Mouse (Mus musculus) liver, adult (tissue): ENCODE results near the gene Bbs9.

ENCODE experiments used
- GATA4 ChIP-seq: IDR thresholded peaks from 2 replicates; pipeline ENCODE4 v1.6.1; 2014; ENCODE audit warnings: mild to moderate bottlenecking, low read length; ENCODE audit not compliant: insufficient replicate concordance

The Bbs9 gene

GRCm38 (mm10) chr9:22626014-22626413 is 150.5 kb downstream of the Bbs9 start:
- no peak for TF ChIP-seq GATA4

GRCm38 (mm10) chr9:22627912-22628311 is 152.4 kb downstream of the Bbs9 start:
- no peak for TF ChIP-seq GATA4

DNA sequence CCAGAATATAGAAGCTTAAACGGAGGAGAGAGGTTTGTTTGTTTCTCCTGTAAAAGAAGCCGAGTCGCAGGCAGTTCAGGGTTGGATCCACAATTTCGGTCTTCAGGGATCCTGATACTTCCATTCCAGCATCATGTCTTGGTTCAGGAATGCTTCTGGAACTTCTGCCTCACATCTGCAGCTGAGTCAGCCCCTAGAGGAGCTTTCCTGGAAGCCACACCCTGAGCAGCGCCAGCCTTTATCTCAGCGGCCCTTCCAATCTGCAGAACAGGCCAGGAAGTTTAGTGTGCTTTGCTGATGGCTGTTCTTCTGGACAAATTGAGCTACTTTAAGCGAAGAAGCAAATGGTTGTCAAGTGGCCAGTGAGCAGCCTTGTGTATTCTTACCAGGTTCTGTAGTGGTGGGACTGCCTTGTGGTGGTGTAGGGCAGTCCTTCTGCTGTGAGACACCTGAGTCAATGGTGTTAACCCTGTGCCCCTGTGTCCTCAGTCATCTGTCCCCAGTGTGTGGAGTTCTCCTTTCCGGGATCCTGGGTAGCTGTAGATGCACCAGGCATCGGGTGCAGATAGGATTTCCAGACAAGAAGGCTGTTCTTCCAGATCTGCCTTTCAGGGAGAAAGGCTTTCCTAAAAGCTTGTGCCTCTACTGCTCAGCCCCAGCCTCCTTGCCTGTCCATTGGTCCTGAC is 157.4 kb downstream of the Bbs9 start:
- TF ChIP-seq GATA4 = peak; percentile 37; the same call in 1 of the 2 replicates

DNA sequence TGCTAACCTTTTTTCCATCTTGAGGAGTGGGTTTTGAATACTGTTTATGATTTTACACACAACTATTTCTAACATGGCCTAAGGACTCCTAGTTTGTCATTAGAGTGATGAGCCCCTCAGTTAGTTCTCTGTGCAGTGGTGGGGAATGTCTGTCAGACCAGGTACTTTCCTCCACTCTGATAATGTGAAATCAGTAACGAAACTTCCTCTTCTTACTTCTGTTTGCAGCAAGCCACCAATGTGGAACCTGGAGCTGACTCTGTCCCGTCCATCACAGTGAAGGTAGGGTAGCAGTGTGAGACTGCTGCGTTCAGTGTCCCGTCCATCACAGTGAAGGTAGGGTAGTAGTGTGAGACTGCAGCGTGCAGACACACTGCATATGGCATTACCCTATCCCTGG is 163.0 kb downstream of the Bbs9 start:
- TF ChIP-seq GATA4 = no peak

DNA sequence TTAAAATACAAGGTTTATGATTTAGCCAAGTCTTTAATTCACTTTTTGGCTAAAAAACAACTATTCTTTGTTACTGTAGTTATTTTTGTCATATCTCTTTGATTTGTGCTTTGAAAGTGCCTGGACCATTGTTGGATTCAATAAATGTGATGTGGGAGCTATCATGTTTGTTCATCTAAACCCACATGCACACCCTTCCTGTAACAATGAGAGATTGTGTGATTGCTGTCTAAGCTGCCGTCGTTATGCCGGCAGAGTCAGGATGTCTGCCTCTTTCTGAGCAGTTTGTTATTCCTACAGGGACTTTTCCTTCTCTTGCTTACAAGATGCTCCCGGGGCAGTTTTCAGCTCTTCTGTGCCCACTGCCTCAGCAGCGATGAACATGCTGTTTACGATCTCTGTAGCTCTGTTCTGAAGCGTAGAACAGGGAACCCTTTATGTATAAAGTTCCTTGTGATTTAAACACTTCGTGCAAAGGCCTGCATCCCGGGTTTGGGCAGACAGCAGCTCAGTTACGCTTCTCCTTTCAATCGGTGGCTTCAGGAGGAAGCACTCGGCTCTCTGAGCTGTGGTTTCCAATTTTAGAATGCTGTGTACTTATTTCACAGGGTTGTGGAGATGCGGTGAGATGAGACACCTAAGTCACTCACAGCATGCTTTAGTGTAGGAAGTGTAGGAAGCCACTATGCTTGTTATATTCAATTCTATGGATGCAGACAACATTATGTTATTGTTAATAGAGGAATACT is 165.3 kb downstream of the Bbs9 start:
- TF ChIP-seq GATA4 = no peak

- no peak for TF ChIP-seq GATA4
Measured at GRCm38 (mm10) chr9:22645844-22646390, 170.4 kb downstream of the Bbs9 start.

DNA sequence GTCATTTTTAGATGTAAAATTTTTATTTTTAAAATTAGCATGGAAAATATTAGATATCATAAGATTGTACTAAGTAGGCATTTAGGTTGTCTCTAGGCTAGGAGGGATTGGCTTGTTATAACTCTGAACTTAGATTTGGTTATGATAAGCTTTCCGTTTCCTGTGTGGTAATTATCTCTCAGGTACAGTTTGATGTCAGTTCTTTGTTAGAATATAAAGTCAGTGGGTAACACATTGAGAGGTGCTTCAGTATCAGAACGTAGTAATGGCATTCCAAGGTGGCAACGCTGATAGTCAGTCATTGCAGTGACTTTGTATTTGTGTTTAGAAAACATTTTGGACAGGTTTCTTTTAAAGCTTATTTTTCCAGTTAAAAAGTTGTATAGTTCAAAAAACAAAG is 170.9 kb downstream of the Bbs9 start:
- no peak for TF ChIP-seq GATA4

DNA sequence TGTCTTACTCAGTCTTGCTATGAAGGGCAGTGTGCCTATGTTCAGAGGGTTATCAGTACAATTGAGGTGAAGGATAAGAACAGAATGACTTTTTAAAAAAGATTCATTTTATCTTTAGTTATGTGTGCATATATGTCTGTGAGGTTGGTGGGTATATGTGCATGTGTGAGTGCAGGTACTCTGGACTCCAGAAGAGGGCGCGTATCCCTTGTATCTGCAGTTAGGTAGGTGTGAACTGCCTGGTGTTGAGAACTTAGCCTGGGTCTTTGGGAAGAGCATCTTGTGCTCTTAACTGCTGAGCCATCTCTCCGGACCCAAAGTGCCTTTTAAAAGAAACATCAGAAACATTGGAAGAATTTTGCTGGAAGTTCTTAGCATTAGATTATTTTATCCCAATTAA is 172.6 kb downstream of the Bbs9 start:
- TF ChIP-seq GATA4 = no peak

DNA sequence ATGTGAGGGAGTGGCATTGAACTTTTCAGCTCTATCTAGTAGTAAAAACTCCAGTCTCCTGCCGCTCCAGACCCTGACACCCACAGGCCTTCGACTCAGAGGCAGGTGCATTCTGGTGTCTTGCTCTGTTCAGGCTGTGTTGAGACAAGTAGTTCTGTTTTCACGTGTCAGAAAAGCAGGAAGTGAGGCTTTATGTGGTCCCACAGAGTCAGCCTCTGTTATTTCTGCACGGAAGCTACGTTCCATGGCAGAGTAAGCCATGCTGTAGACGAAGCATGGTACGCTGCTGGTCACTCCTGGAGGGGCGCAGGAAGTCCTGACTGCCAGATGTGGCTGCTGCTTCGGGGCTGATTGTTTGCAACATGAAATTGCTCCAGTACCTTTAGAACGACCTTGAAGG is 174.1 kb downstream of the Bbs9 start:
- TF ChIP-seq GATA4 = no peak

GRCm38 (mm10) chr9:22650781-22651180 is 175.3 kb downstream of the Bbs9 start:
- no peak for TF ChIP-seq GATA4

- no peak for TF ChIP-seq GATA4
Measured at GRCm38 (mm10) chr9:22651619-22652018, 176.1 kb downstream of the Bbs9 start.

DNA sequence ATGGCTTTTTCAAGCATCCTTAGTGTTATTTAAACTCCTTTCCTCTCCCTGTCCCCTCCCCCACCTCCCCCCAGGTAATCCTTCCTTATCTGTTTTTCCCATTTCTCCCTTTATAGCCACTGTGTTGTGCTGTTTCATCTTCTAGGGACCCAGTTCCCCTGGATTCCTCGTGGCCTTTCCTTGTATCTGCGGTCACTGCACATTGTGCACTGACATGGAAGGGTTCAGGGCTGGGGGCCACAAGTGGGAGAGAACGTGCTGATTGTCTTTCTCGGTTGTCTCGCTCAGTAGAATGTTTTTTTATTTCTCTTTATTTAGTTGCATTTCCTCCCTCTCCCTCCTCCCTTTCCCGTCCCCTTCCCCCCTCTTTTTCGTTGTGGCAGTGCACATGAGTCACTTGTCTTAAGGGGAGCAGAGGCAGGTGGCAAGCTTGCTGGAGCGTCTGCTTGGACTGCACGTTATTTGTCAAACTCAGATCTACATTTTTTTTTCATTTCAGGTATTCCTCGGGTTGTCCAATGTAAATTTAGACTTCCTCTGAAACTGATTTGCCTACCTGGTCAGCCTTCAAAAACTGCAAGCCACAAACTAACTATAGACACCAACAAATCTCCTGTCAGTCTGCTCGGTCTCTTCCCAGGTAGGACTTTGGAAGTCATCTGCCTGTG is 179.3 kb downstream of the Bbs9 start:
- TF ChIP-seq GATA4 = no peak

DNA sequence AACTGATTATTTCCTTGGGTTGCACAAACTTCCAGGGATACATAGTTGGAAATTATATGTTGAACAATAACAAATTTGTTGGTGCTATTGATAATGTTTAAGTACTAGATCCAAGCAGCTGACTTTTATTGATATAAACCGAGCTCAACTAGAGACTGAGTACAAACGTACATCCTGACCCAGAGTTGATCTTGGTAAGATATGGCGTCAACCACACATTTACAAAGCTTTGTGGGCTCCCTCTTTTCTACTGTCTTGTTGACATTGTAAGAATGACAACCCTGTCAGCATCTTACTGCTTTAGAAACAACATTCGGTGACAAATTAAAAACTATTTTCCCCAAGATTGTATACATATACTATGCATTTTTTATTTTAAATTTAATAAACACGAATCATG is 181.7 kb downstream of the Bbs9 start:
- TF ChIP-seq GATA4 = no peak

GRCm38 (mm10) chr9:22665155-22665554 is 189.6 kb downstream of the Bbs9 start:
- TF ChIP-seq GATA4 = no peak

DNA sequence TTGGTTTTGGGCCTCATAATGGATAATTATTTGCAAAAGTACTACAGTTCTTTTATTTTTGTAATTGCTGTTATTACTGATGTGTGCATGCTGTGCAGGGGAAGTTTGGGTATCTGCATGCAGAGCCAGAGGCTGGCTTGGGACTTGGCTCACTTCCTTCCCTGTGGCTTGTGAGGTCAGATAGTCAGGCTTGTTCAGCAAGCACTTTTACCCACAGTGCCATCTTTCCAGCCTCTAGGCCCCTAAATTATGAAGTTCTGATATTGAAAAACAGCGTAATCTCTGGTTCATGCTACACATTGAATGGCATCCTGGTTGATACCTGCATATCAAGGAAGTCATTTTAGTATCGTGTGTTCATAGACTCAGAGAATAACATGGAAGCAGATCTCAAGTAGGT is 197.4 kb downstream of the Bbs9 start:
- no peak for TF ChIP-seq GATA4

- no peak for TF ChIP-seq GATA4
Measured at GRCm38 (mm10) chr9:22677132-22677829, 201.8 kb downstream of the Bbs9 start.

DNA sequence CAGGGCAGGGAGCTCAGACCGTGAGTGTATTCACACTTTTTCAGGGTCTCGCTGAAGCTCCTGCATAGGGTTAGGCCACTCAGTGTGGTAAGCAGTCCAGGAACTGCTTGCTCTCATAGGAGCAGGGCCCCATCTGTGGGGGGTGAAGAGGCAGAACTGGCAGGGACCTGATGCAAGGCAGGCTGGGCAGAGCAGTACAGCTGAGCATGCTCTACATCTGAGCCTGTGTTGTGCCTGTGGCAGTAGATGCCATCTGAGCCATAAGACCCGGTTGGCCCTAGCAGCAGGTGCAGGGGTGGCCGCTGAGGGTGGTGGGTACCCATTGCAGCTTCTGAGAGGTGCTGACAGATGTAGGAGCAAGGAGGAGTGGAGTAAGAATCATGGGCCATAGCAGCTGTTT is 202.5 kb downstream of the Bbs9 start:
- TF ChIP-seq GATA4 = no peak
